Mouse (Mus musculus) heart, embryonic 15.5 days (tissue): ENCODE measurements around the gene Srp54b. TPM values are rescaled to one million over a fixed set of nuclear protein-coding genes. Genes with fewer than 3 reads are reported as not detected.
"Not testable (repeated sequence)": the region's sequence is repeated elsewhere in the genome, so short reads cannot be mapped to it uniquely, and the experiment has no call there.

Experiments
- ATAC-seq: fragments of 200-750 bp; cut with Nextera tagmentation; replicated peaks from 2 replicates; pipeline ENCODE4 v1.8.0; 2017; ENCODE audit warnings: low read depth, moderate TSS enrichment; ENCODE audit not compliant: insufficient number of reproducible peaks, insufficient read depth, low FRiP score
- H3K27ac ChIP-seq: fragments of 300-500 bp; sonication (generic); 2 replicates; pipeline ENCODE4 v1.5.1; 2015; ENCODE audit warnings: mild to moderate bottlenecking, inconsistent platforms
- H3K27me3 ChIP-seq: fragments of 300-500 bp; sonication (generic); 2 replicates; pipeline ENCODE4 v1.6.1; 2015; ENCODE audit warnings: inconsistent platforms
- H3K36me3 ChIP-seq: fragments of 300-500 bp; sonication (generic); 2 replicates; pipeline ENCODE4 v1.6.1; 2015; ENCODE audit warnings: mild to moderate bottlenecking, inconsistent platforms
- H3K4me1 ChIP-seq: fragments of 300-500 bp; sonication (generic); replicated peaks from 2 replicates; pipeline ENCODE4 v1.6.1; 2015; ENCODE audit warnings: inconsistent platforms
- H3K4me2 ChIP-seq: fragments of 300-500 bp; sonication (generic); 2 replicates; pipeline ENCODE4 v1.6.1; 2015; ENCODE audit warnings: inconsistent platforms, mild to moderate bottlenecking, moderate library complexity
- H3K4me3 ChIP-seq: fragments of 300-500 bp; sonication (generic); 2 replicates; pipeline ENCODE4 v1.5.1; 2015; ENCODE audit warnings: mild to moderate bottlenecking, inconsistent platforms
- H3K9ac ChIP-seq: fragments of 300-500 bp; sonication (generic); 2 replicates; pipeline ENCODE4 v1.6.1; 2015; ENCODE audit warnings: mild to moderate bottlenecking, inconsistent platforms
- H3K9me3 ChIP-seq: fragments of 300-500 bp; sonication (generic); replicated peaks from 2 replicates; pipeline ENCODE4 v1.6.1; 2016; ENCODE audit warnings: inconsistent platforms
- WGBS: fragments of 180-500 bp; shearing (Covaris S2); methylation state at CpG from one replicate; pipeline ENCODE4 v1.1.7; 2015; ENCODE audit warnings: mixed read lengths; 5-methylcytosine and 5-hydroxymethylcytosine counted together
- polyA plus RNA-seq: library from polyadenylated mRNA; unstranded; fragments of >200 nt; fragmentation: Nextera tagmentation; extraction: Ambion mirVana; gene quantifications from 2 replicates; pipeline ENCODE4 v1.2.1, GENCODE M21; 2015

Gene Srp54b
- polyA plus RNA-seq, 1 experiment from 2014 or later = 45.5 TPM

GRCm38 (mm10) chr12:55212944-55213343, 58.0 kb downstream of the Srp54b start:
- WGBS = no CpG with 5 or more reads among the region's 6 CpGs
- H3K9ac ChIP-seq, H3K9me3 ChIP-seq, ATAC-seq, H3K27me3 ChIP-seq, H3K36me3 ChIP-seq, H3K4me2 ChIP-seq, H3K27ac ChIP-seq, H3K4me1 ChIP-seq, H3K4me3 ChIP-seq: not testable (repeated sequence)

- no CpG with 5 or more reads among the region's 57 CpGs for WGBS
- H3K27ac ChIP-seq, H3K9me3 ChIP-seq, H3K9ac ChIP-seq, H3K27me3 ChIP-seq, H3K4me2 ChIP-seq, H3K4me1 ChIP-seq, H3K36me3 ChIP-seq: not testable (repeated sequence)
- H3K4me3 ChIP-seq = peak within 1 kb of the TSS; percentile 46
- ATAC-seq = peak; percentile 98
Measured at GRCm38 (mm10) chr12:55229626-55230519, 75.0 kb downstream of the Srp54b start, which contains the start of gene Srp54c. Gene Srp54c, plus strand, starts transcription at chr12:55230168.

- H3K36me3 ChIP-seq, H3K4me1 ChIP-seq, H3K4me2 ChIP-seq, H3K9ac ChIP-seq, H3K9me3 ChIP-seq, H3K27me3 ChIP-seq, H3K27ac ChIP-seq: not testable (repeated sequence)
- ATAC-seq = peak; percentile 28
- WGBS = 0% methylated on average over 15 of the region's 25 CpGs
- peak overlapping the region; percentile 46 for H3K4me3 ChIP-seq
Measured at GRCm38 (mm10) chr12:55230520-55230861, 75.6 kb downstream of the Srp54b start.

Other genes with a start within 250 kb of the Srp54b start
- not detected in 2 replicates for gene Gm20403, start 168.6 kb upstream of the Srp54b start, polyA plus RNA-seq
- 10.3 and 13.3 TPM in 2 replicates for gene Baz1a, start 140.8 kb upstream of the Srp54b start, polyA plus RNA-seq
- 21.7 and 27.2 TPM in 2 replicates for gene 2700097O09Rik, start 75.0 kb upstream of the Srp54b start, polyA plus RNA-seq
- gene Srp54a, start 74.8 kb upstream of the Srp54b start, polyA plus RNA-seq = 118 and 127 TPM in 2 replicates
- gene Fam177a, start 30.6 kb upstream of the Srp54b start, polyA plus RNA-seq = 20.0 and 22.2 TPM in 2 replicates
- not detected in 2 replicates for gene 1700047I17Rik2, start 44.5 kb downstream of the Srp54b start, polyA plus RNA-seq
- 52.0 and 58.6 TPM in 2 replicates for gene Srp54c, start 75.1 kb downstream of the Srp54b start, polyA plus RNA-seq
- 8.0 and 11.3 TPM in 2 replicates for gene 1110008L16Rik, start 144.5 kb downstream of the Srp54b start, polyA plus RNA-seq
- gene Ppp2r3c, start 147.9 kb downstream of the Srp54b start, polyA plus RNA-seq = 9.1 and 9.5 TPM in 2 replicates
- gene Psma6, start 229.1 kb downstream of the Srp54b start, polyA plus RNA-seq = 301 and 302 TPM in 2 replicates